Mouse (Mus musculus): ENCODE measurements at regions not wholly inside any gene's neighbourhood (a gene's known extent, or its start where the extent isn't known, plus 50 kb on each side); places are given as distances from the start of the nearest gene placed in this dataset.

GRCm38 (mm10) chr4:55767133-55767532 lies 234.9 kb upstream of the Klf4 start:
- WGBS = 53% methylated on average over 4 of the region's 4 CpGs
- no peak overlapping the region for H3K27ac ChIP-seq (ENCODE audit: low read depth, low read length)
- TF ChIP-seq CTCF (IDR thresholded peaks at IDR 0.05; ENCODE audit: low read depth) = no peak
- H3K9ac ChIP-seq (ENCODE audit: low read depth, low read length) = no peak overlapping the region
- no peak overlapping the region for H3K4me2 ChIP-seq (replicated peaks; ENCODE audit: low read depth)
- no peaks in the 10 kb centered on the region for H3K4me1 ChIP-seq (replicated peaks; ENCODE audit: control insufficient read depth, insufficient read depth, low read length)
- no peak for ATAC-seq
- H3K36me3 ChIP-seq (ENCODE audit: control insufficient read depth, insufficient read depth) = no peaks in the 10 kb centered on the region
- no peaks in the 10 kb centered on the region for H3K9me3 ChIP-seq (ENCODE audit: control insufficient read depth)
- no peaks in the 10 kb centered on the region for H3K27me3 ChIP-seq (replicated peaks; ENCODE audit: control insufficient read depth, insufficient read depth, low read length)
- no peak overlapping the region for H3K4me3 ChIP-seq (ENCODE audit: low read depth, low read length)

- H3K9ac ChIP-seq (ENCODE audit: low read depth, low read length) = no peak overlapping the region
- no peak for ATAC-seq
- H3K4me3 ChIP-seq (ENCODE audit: low read depth, low read length) = no peak overlapping the region
- H3K9me3 ChIP-seq (ENCODE audit: control insufficient read depth) = no peaks in the 10 kb centered on the region
- no peak for TF ChIP-seq CTCF (IDR thresholded peaks at IDR 0.05; ENCODE audit: low read depth)
- no peak overlapping the region for H3K4me2 ChIP-seq (replicated peaks; ENCODE audit: low read depth)
- no peaks in the 10 kb centered on the region for H3K27me3 ChIP-seq (replicated peaks; ENCODE audit: control insufficient read depth, insufficient read depth, low read length)
- 97% methylated on average over 2 of the region's 2 CpGs for WGBS
- H3K36me3 ChIP-seq (ENCODE audit: control insufficient read depth, insufficient read depth) = no peaks in the 10 kb centered on the region
- H3K27ac ChIP-seq (ENCODE audit: low read depth, low read length) = no peak overlapping the region
- no peaks in the 10 kb centered on the region for H3K4me1 ChIP-seq (replicated peaks; ENCODE audit: control insufficient read depth, insufficient read depth, low read length)
Observed at GRCm38 (mm10) chr4:55765780-55766179, 233.5 kb upstream of the Klf4 start.

- no peak overlapping the region for H3K9ac ChIP-seq (ENCODE audit: low read depth, low read length)
- no peak overlapping the region for H3K4me2 ChIP-seq (replicated peaks; ENCODE audit: low read depth)
- TF ChIP-seq CTCF (IDR thresholded peaks at IDR 0.05; ENCODE audit: low read depth) = no peak
- H3K27ac ChIP-seq (ENCODE audit: low read depth, low read length) = no peak overlapping the region
- H3K9me3 ChIP-seq (ENCODE audit: control insufficient read depth) = no peaks in the 10 kb centered on the region
- no peaks in the 10 kb centered on the region for H3K27me3 ChIP-seq (replicated peaks; ENCODE audit: control insufficient read depth, insufficient read depth, low read length)
- no peaks in the 10 kb centered on the region for H3K36me3 ChIP-seq (ENCODE audit: control insufficient read depth, insufficient read depth)
- H3K4me1 ChIP-seq (replicated peaks; ENCODE audit: control insufficient read depth, insufficient read depth, low read length) = no peaks in the 10 kb centered on the region
- H3K4me3 ChIP-seq (ENCODE audit: low read depth, low read length) = no peak overlapping the region
- 85% methylated on average over 6 of the region's 6 CpGs for WGBS
- ATAC-seq = no peak
Observed at GRCm38 (mm10) chr4:55763112-55763511, 230.8 kb upstream of the Klf4 start.

DNA sequence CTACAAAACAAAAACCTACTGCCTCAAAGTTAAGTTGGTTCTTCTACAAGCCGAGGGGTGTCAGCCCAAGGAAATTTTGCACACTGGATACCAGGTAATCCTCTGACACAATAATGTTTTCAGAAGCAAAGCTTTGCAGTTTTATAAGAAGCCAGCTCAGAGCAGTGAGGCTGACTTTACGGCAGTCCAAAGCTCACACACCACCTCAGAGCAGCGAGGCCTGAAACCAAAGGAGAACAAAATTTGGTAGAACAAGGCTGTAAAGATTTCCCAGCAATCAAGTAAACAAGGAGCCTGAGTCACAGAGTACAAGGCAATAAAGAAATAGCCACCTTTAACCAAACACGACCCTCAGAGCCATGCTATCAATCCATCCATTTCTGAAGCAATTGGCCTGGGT lies 230.1 kb upstream of the Klf4 start:
- ATAC-seq = peak; percentile 51; the same call in 1 of the 2 replicates
- H3K4me2 ChIP-seq (replicated peaks; ENCODE audit: low read depth) = no peak overlapping the region
- H3K4me1 ChIP-seq (replicated peaks; ENCODE audit: control insufficient read depth, insufficient read depth, low read length) = no peaks in the 10 kb centered on the region
- H3K4me3 ChIP-seq (ENCODE audit: low read depth, low read length) = no peak overlapping the region
- no peaks in the 10 kb centered on the region for H3K9me3 ChIP-seq (ENCODE audit: control insufficient read depth)
- WGBS = 34% methylated on average over 4 of the region's 4 CpGs
- H3K36me3 ChIP-seq (ENCODE audit: control insufficient read depth, insufficient read depth) = no peaks in the 10 kb centered on the region
- no peak for TF ChIP-seq CTCF (IDR thresholded peaks at IDR 0.05; ENCODE audit: low read depth)
- H3K27me3 ChIP-seq (replicated peaks; ENCODE audit: control insufficient read depth, insufficient read depth, low read length) = no peaks in the 10 kb centered on the region
- H3K9ac ChIP-seq (ENCODE audit: low read depth, low read length) = no peak overlapping the region
- no peak overlapping the region for H3K27ac ChIP-seq (ENCODE audit: low read depth, low read length)

- no peaks in the 10 kb centered on the region for H3K4me1 ChIP-seq (replicated peaks; ENCODE audit: control insufficient read depth, insufficient read depth, low read length)
- 78% methylated on average over 15 of the region's 15 CpGs for WGBS
- H3K27ac ChIP-seq (ENCODE audit: low read depth, low read length) = no peak overlapping the region
- ATAC-seq = no peak
- no peaks in the 10 kb centered on the region for H3K36me3 ChIP-seq (ENCODE audit: control insufficient read depth, insufficient read depth)
- no peak overlapping the region for H3K4me3 ChIP-seq (ENCODE audit: low read depth, low read length)
- no peaks in the 10 kb centered on the region for H3K9me3 ChIP-seq (ENCODE audit: control insufficient read depth)
- H3K9ac ChIP-seq (ENCODE audit: low read depth, low read length) = no peak overlapping the region
- no peak for TF ChIP-seq CTCF (IDR thresholded peaks at IDR 0.05; ENCODE audit: low read depth)
- H3K4me2 ChIP-seq (replicated peaks; ENCODE audit: low read depth) = no peak overlapping the region
- H3K27me3 ChIP-seq (replicated peaks; ENCODE audit: control insufficient read depth, insufficient read depth, low read length) = no peaks in the 10 kb centered on the region
Observed at GRCm38 (mm10) chr4:55757148-55757927, 225.1 kb upstream of the Klf4 start.

GRCm38 (mm10) chr4:55749949-55750600 lies 217.8 kb upstream of the Klf4 start:
- Histone ChIP-seq H3K4me2 (replicated peaks; ENCODE audit: low read depth) (no peak overlapping the region), H3K27me3 (replicated peaks; ENCODE audit: control insufficient read depth, insufficient read depth, low read length) (no peaks in the 10 kb centered on the region), H3K9ac (ENCODE audit: low read depth, low read length) (no peak overlapping the region), H3K4me1 (replicated peaks; ENCODE audit: control insufficient read depth, insufficient read depth, low read length) (no peaks in the 10 kb centered on the region), H3K36me3 (ENCODE audit: control insufficient read depth, insufficient read depth) (no peaks in the 10 kb centered on the region), H3K9me3 (ENCODE audit: control insufficient read depth) (no peaks in the 10 kb centered on the region), H3K27ac (ENCODE audit: low read depth, low read length) (no peak overlapping the region; the same call in 1 of the 2 replicates), H3K4me3 (ENCODE audit: low read depth, low read length) (no peak overlapping the region)
- ATAC-seq = peak; percentile 88
- TF ChIP-seq CTCF (IDR thresholded peaks at IDR 0.05; ENCODE audit: low read depth) = no peak
- 56% methylated on average over 20 of the region's 20 CpGs for WGBS

All from intestine, postnatal 0 days (tissue).